Mouse (Mus musculus) left cerebral cortex, postnatal 10 days (tissue): ENCODE data around the gene Fndc3c1. TPM values are rescaled to one million over a fixed set of nuclear protein-coding genes. Genes with fewer than 3 reads are reported as not detected.
"Not testable (repeated sequence)": the region's sequence is repeated elsewhere in the genome, so short reads cannot be mapped to it uniquely, and the experiment has no call there.

ENCODE experiments used
- DNase-seq, 2 experiments: peaks; one replicate each; pipeline ENCODE4 v3.0.0; 2021 to 2022; ENCODE audit warnings: low spot score in 2 of 2, mixed read lengths in 1 of 2; ENCODE audit errors: extremely low spot score in 1 of 2
- intact Hi-C: fragments of 180-260 bp; cut with DNase I; formaldehyde crosslinking; loops from one replicate; pipeline ENCODE4 v1.15.1; 2025
- microRNA-seq: library from miRNA; unstranded; fragments of <30 nt; microRNA quantifications from one replicate; pipeline ENCODE4 v1.2.0, GENCODE M21; 2022
- total RNA-seq, 2 experiments: library from RNA; stranded (reverse); gene quantifications; 2 replicates each; pipeline ENCODE4 v1.2.3; 2021

The Fndc3c1 gene
- total RNA-seq: not detected

- intact Hi-C loops: no loop called here
- peak in 1 of 2 experiments; percentile 14 for DNase-seq
These were observed at the start of gene Fndc3c1 for GRCm38 (mm10) chrX:106485101-106485651. Gene Fndc3c1 (minus strand): TSS chrX:106485401.

- DNase-seq: no peak
- intact Hi-C loops: no loop called here
These were observed 1.2 kb upstream of the Fndc3c1 start for GRCm38 (mm10) chrX:106486451-106486850.

- DNase-seq: no peak
- intact Hi-C loops: no loop called here
These were observed 470 bp upstream of the Fndc3c1 start for GRCm38 (mm10) chrX:106485671-106486070.

- DNase-seq, intact Hi-C loops: not testable (repeated sequence)
These were observed 5.3 kb downstream of the Fndc3c1 start for GRCm38 (mm10) chrX:106479891-106480290.

GRCm38 (mm10) chrX:106385304-106385703 is 99.9 kb downstream of the Fndc3c1 start:
- intact Hi-C loops: loop anchor here (5.0 to 10.0 kb wide), 2 partner anchors 168 to 361 kb away; partner anchors contain the start of gene Atp7a
- no peak for DNase-seq

GRCm38 (mm10) chrX:106380608-106381007 is 104.6 kb downstream of the Fndc3c1 start:
- intact Hi-C loops: loop anchor here (10.0 kb wide), 1 partner anchor 356 kb away; the partner anchor contains the start of gene Atp7a
- no peak for DNase-seq

Small RNA genes lying within 50 kb of the gene (microRNA-seq; reads per million reads assigned to microRNA genes)
- not detected for gene Gm27428

Other genes starting within 250 kb of the Fndc3c1 start
- not detected for gene Fnd3c2, start 230.0 kb downstream of the Fndc3c1 start, total RNA-seq
- not detected for gene Gm5127, start 97.8 kb upstream of the Fndc3c1 start, total RNA-seq
- gene Cysltr1, start 118.3 kb upstream of the Fndc3c1 start, total RNA-seq: under 1 TPM; 0.24 to 0.51 TPM